Mouse (Mus musculus) liver, embryonic 13.5 days (tissue): ENCODE results near the gene Fis1. TPM values are rescaled to one million over a fixed set of nuclear protein-coding genes. Genes with fewer than 3 reads are reported as not detected.

Source experiments
- ATAC-seq: fragments of 200-750 bp; cut with Nextera tagmentation; 2 replicates; pipeline ENCODE4 v1.8.0; 2017; ENCODE audit warnings: low read depth, mild to moderate bottlenecking, moderate number of reproducible peaks, moderate library complexity
- DNase-seq: peaks from one replicate; pipeline ENCODE4 v3.0.0; 2022
- H3K27ac ChIP-seq: fragments of 300-500 bp; sonication (generic); 2 replicates; pipeline ENCODE4 v1.5.1; 2015; ENCODE audit warnings: moderate library complexity, mild to moderate bottlenecking, inconsistent platforms
- H3K27me3 ChIP-seq: fragments of 300-500 bp; sonication (generic); 2 replicates; pipeline ENCODE4 v1.6.1; 2015; ENCODE audit warnings: mild to moderate bottlenecking, inconsistent platforms
- H3K36me3 ChIP-seq: fragments of 300-500 bp; sonication (generic); 2 replicates; pipeline ENCODE4 v1.6.1; 2015; ENCODE audit warnings: mild to moderate bottlenecking, inconsistent platforms
- H3K4me1 ChIP-seq: fragments of 300-500 bp; sonication (generic); replicated peaks from 2 replicates; pipeline ENCODE4 v1.6.1; 2015; ENCODE audit warnings: inconsistent platforms
- H3K4me2 ChIP-seq: fragments of 300-500 bp; sonication (generic); 2 replicates; pipeline ENCODE4 v1.6.1; 2015; ENCODE audit warnings: inconsistent platforms, mild to moderate bottlenecking, moderate library complexity
- H3K4me3 ChIP-seq: fragments of 300-500 bp; sonication (generic); replicated peaks from 2 replicates; pipeline ENCODE4 v1.5.1; 2015; ENCODE audit warnings: mild to moderate bottlenecking, inconsistent platforms
- H3K9ac ChIP-seq: fragments of 300-500 bp; sonication (generic); 2 replicates; pipeline ENCODE4 v1.6.1; 2015; ENCODE audit warnings: mild to moderate bottlenecking, inconsistent platforms
- H3K9me3 ChIP-seq: fragments of 300-500 bp; sonication (generic); replicated peaks from 2 replicates; pipeline ENCODE4 v1.6.1; 2016; ENCODE audit warnings: inconsistent platforms
- WGBS: fragments of 180-500 bp; shearing (Covaris S2); methylation state at CpG from one replicate; pipeline ENCODE4 v1.1.7; 2015; ENCODE audit not compliant: insufficient replicate concordance; 5-methylcytosine and 5-hydroxymethylcytosine counted together
- polyA plus RNA-seq: library from polyadenylated mRNA; unstranded; fragments of >200 nt; fragmentation: Nextera tagmentation; extraction: Ambion mirVana; gene quantifications from 2 replicates; pipeline ENCODE4 v1.2.1, GENCODE M21; 2015

Gene Fis1
- polyA plus RNA-seq, 1 experiment from 2014 or later, result 196 TPM

- no peak for ATAC-seq
- no peaks in the 10 kb centered on the region for H3K9me3 ChIP-seq
- H3K4me2 ChIP-seq, result no peak overlapping the region
- 36% methylated on average over 4 of the region's 4 CpGs for WGBS
- no peaks in the 10 kb centered on the region for H3K4me1 ChIP-seq
- DNase-seq, result no peak
- H3K27me3 ChIP-seq, result peaks cover 3% of the 10 kb centered on the region; the same call in 1 of the 2 replicates
- peaks cover 15% of the 10 kb centered on the region for H3K36me3 ChIP-seq
- no peak overlapping the region for H3K27ac ChIP-seq
- no peak overlapping the region for H3K4me3 ChIP-seq
- H3K9ac ChIP-seq, result no peak overlapping the region
These were observed 24.7 kb downstream of the Fis1 start for GRCm38 (mm10) chr5:136977769-136978168.

GRCm38 (mm10) chr5:136979762-136980161 lies 26.7 kb downstream of the Fis1 start:
- Histone ChIP-seq H3K36me3 (peaks cover 15% of the 10 kb centered on the region), H3K27ac (no peak overlapping the region), H3K4me1 (no peaks in the 10 kb centered on the region), H3K4me3 (no peak overlapping the region), H3K27me3 (no peaks in the 10 kb centered on the region), H3K9ac (no peak overlapping the region), H3K4me2 (no peak overlapping the region), H3K9me3 (no peaks in the 10 kb centered on the region)
- WGBS, result 67% methylated on average over 2 of the region's 2 CpGs
- ATAC-seq, result no peak
- DNase-seq, result no peak

GRCm38 (mm10) chr5:136980974-136981373 lies 27.9 kb downstream of the Fis1 start:
- no peaks in the 10 kb centered on the region for H3K9me3 ChIP-seq
- ATAC-seq (no peak), DNase-seq (no peak)
- H3K27me3 ChIP-seq, result no peaks in the 10 kb centered on the region
- peaks cover 15% of the 10 kb centered on the region for H3K36me3 ChIP-seq
- no peak overlapping the region for H3K9ac ChIP-seq
- no peak overlapping the region for H3K4me2 ChIP-seq
- peaks cover 5% of the 10 kb centered on the region for H3K4me1 ChIP-seq
- WGBS, result 70% methylated on average over 8 of the region's 8 CpGs
- no peak overlapping the region for H3K27ac ChIP-seq
- H3K4me3 ChIP-seq, result no peak overlapping the region

GRCm38 (mm10) chr5:136982338-136982930 lies 29.4 kb downstream of the Fis1 start:
- Histone ChIP-seq H3K4me2 (no peak overlapping the region), H3K27ac (no peak overlapping the region), H3K4me3 (no peak overlapping the region), H3K27me3 (no peaks in the 10 kb centered on the region), H3K36me3 (peaks cover 15% of the 10 kb centered on the region), H3K9ac (no peak overlapping the region), H3K4me1 (peaks cover 10% of the 10 kb centered on the region), H3K9me3 (no peaks in the 10 kb centered on the region)
- ATAC-seq (no peak), DNase-seq (no peak)
- WGBS, result 50% methylated on average over 15 of the region's 16 CpGs

- Histone ChIP-seq H3K4me3 (no peak overlapping the region), H3K27ac (no peak overlapping the region), H3K27me3 (no peaks in the 10 kb centered on the region), H3K9me3 (no peaks in the 10 kb centered on the region), H3K36me3 (peaks cover 23% of the 10 kb centered on the region), H3K9ac (no peak overlapping the region), H3K4me2 (no peak overlapping the region), H3K4me1 (peaks cover 23% of the 10 kb centered on the region)
- 60% methylated on average over 14 of the region's 14 CpGs for WGBS
- ATAC-seq (no peak), DNase-seq (no peak)
These were observed 31.8 kb downstream of the Fis1 start for GRCm38 (mm10) chr5:136984828-136985227.

- Histone ChIP-seq H3K27ac (peak within 1 kb of the TSS; percentile 94), H3K27me3 (no peaks in the 10 kb centered on the region), H3K9me3 (no peaks in the 10 kb centered on the region), H3K4me2 (peak within 1 kb of the TSS; percentile 98), H3K4me1 (peaks cover 23% of the 10 kb centered on the region), H3K9ac (peak within 1 kb of the TSS; percentile 96), H3K36me3 (peaks cover 34% of the 10 kb centered on the region), H3K4me3 (peak within 1 kb of the TSS; percentile 92)
- under 1% methylated on average over 26 of the region's 26 CpGs for WGBS
- DNase-seq (peak; percentile 95), ATAC-seq (peak; percentile 92)
These were observed 33.6 kb downstream of the Fis1 start, which contains the start of gene Plod3 for GRCm38 (mm10) chr5:136986695-136987137. Gene Plod3 (plus strand): TSS chr5:136987019.

- H3K9me3 ChIP-seq, result no peaks in the 10 kb centered on the region
- DNase-seq (peak; percentile 79), ATAC-seq (peak; percentile 61)
- peak overlapping the region; percentile 98 for H3K4me2 ChIP-seq
- H3K9ac ChIP-seq, result peak overlapping the region; percentile 96
- peaks cover 34% of the 10 kb centered on the region for H3K36me3 ChIP-seq
- peak overlapping the region; percentile 92 for H3K4me3 ChIP-seq
- peak overlapping the region; percentile 94 for H3K27ac ChIP-seq
- H3K4me1 ChIP-seq, result peaks cover 23% of the 10 kb centered on the region
- WGBS, result under 1% methylated on average over 67 of the region's 67 CpGs
- no peaks in the 10 kb centered on the region for H3K27me3 ChIP-seq
These were observed 34.3 kb downstream of the Fis1 start for GRCm38 (mm10) chr5:136987138-136987933.

GRCm38 (mm10) chr5:136987934-136988271 lies 34.8 kb downstream of the Fis1 start, which contains the start of gene Znhit1:
Gene Znhit1 (minus strand): TSS chr5:136988021.
- H3K36me3 ChIP-seq, result peaks cover 38% of the 10 kb centered on the region
- no peak for ATAC-seq
- peak within 1 kb of the TSS; percentile 98 for H3K4me2 ChIP-seq
- H3K4me3 ChIP-seq, result peak within 1 kb of the TSS; percentile 92
- DNase-seq, result no peak
- no peaks in the 10 kb centered on the region for H3K27me3 ChIP-seq
- peak within 1 kb of the TSS; percentile 94 for H3K27ac ChIP-seq
- peak within 1 kb of the TSS; percentile 96 for H3K9ac ChIP-seq
- H3K4me1 ChIP-seq, result peaks cover 23% of the 10 kb centered on the region
- WGBS, result 7% methylated on average over 12 of the region's 12 CpGs
- H3K9me3 ChIP-seq, result no peaks in the 10 kb centered on the region

GRCm38 (mm10) chr5:136988420-136988819 lies 35.3 kb downstream of the Fis1 start:
- Histone ChIP-seq H3K36me3 (peaks cover 43% of the 10 kb centered on the region), H3K9me3 (no peaks in the 10 kb centered on the region), H3K27me3 (no peaks in the 10 kb centered on the region), H3K4me3 (peak overlapping the region; percentile 92), H3K9ac (peak overlapping the region; percentile 96), H3K4me1 (peaks cover 23% of the 10 kb centered on the region), H3K27ac (peak overlapping the region; percentile 94; the same call in 1 of the 2 replicates), H3K4me2 (peak overlapping the region; percentile 98)
- DNase-seq (no peak), ATAC-seq (no peak)
- 73% methylated on average over 5 of the region's 7 CpGs for WGBS

GRCm38 (mm10) chr5:136989801-136990200 lies 36.7 kb downstream of the Fis1 start:
- Histone ChIP-seq H3K27ac (no peak overlapping the region), H3K4me2 (no peak overlapping the region), H3K9ac (no peak overlapping the region), H3K4me1 (peaks cover 23% of the 10 kb centered on the region), H3K9me3 (no peaks in the 10 kb centered on the region), H3K36me3 (peaks cover 57% of the 10 kb centered on the region), H3K27me3 (no peaks in the 10 kb centered on the region), H3K4me3 (no peak overlapping the region)
- ATAC-seq (no peak), DNase-seq (no peak)
- WGBS, result 75% methylated on average over 6 of the region's 6 CpGs

- 30% methylated on average over 5 of the region's 5 CpGs for WGBS
These were observed 46.4 kb downstream of the Fis1 start for GRCm38 (mm10) chr5:136999449-136999848.

More at GRCm38 (mm10) chr5:136999449-136999848, 46.4 kb downstream of the Fis1 start:
- Histone ChIP-seq H3K9me3 (no peaks in the 10 kb centered on the region), H3K4me1 (peaks cover 27% of the 10 kb centered on the region), H3K36me3 (peaks cover 16% of the 10 kb centered on the region), H3K4me3 (no peak overlapping the region), H3K9ac (0 out of 2 replicates have a peak overlapping the region, but pooled peaks have one; percentile 26), H3K27me3 (no peaks in the 10 kb centered on the region), H3K27ac (no peak overlapping the region), H3K4me2 (peak overlapping the region; percentile 21; the same call in 1 of the 2 replicates)
- DNase-seq (no peak), ATAC-seq (peak; percentile 54; the same call in 1 of the 2 replicates)
